Mouse (Mus musculus) stomach, embryonic 16.5 days (tissue): Measurements from ENCODE around the gene Ripply2. TPM values are rescaled to one million over a fixed set of nuclear protein-coding genes. Genes with fewer than 3 reads are reported as not detected.
"Not testable (repeated sequence)": the region's sequence is repeated elsewhere in the genome, so short reads cannot be mapped to it uniquely, and the experiment has no call there.

Experiments used
- ATAC-seq: fragments of 200-750 bp; cut with Nextera tagmentation; 2 replicates; pipeline ENCODE4 v1.8.0; 2017; ENCODE audit warnings: moderate number of reproducible peaks, moderate TSS enrichment; ENCODE audit not compliant: insufficient read depth, low FRiP score
- H3K27ac ChIP-seq: fragments of 300-500 bp; sonication (generic); 2 replicates; pipeline ENCODE4 v1.5.1; 2014; ENCODE audit warnings: low read length
- H3K27me3 ChIP-seq: fragments of 300-500 bp; sonication (generic); 2 replicates; pipeline ENCODE4 v1.6.1; 2014; ENCODE audit warnings: low read length, control low read depth, mixed read lengths; ENCODE audit not compliant: control insufficient read depth, insufficient read depth
- H3K36me3 ChIP-seq: fragments of 300-500 bp; sonication (generic); 2 replicates; pipeline ENCODE4 v1.6.1; 2014; ENCODE audit warnings: low read length; ENCODE audit not compliant: control insufficient read depth, insufficient read depth
- H3K4me1 ChIP-seq: fragments of 300-500 bp; sonication (generic); 2 replicates; pipeline ENCODE4 v1.6.1; 2014; ENCODE audit warnings: low read length, control low read depth, mixed read lengths; ENCODE audit not compliant: control insufficient read depth, insufficient read depth
- H3K4me2 ChIP-seq: fragments of 300-500 bp; sonication (generic); 2 replicates; pipeline ENCODE4 v1.6.1; 2014; ENCODE audit warnings: low read depth, low read length, mixed read lengths
- H3K4me3 ChIP-seq: fragments of 300-500 bp; sonication (generic); replicated peaks from 2 replicates; pipeline ENCODE4 v1.5.1; 2014; ENCODE audit warnings: mild to moderate bottlenecking, low read length
- H3K9ac ChIP-seq: fragments of 300-500 bp; sonication (generic); 2 replicates; pipeline ENCODE4 v1.6.1; 2014; ENCODE audit warnings: low read length
- H3K9me3 ChIP-seq: fragments of 300-500 bp; sonication (generic); replicated peaks from 2 replicates; pipeline ENCODE4 v1.6.1; 2016; ENCODE audit warnings: low read length, control low read depth; ENCODE audit not compliant: control insufficient read depth
- WGBS: fragments of 180-500 bp; shearing (Covaris S2); extraction: QIAGEN DNeasy Blood & Tissue Kit; methylation state at CpG from one replicate; pipeline ENCODE4 v1.1.7; 2014; 5-methylcytosine and 5-hydroxymethylcytosine counted together
- polyA plus RNA-seq: library from polyadenylated mRNA; unstranded; fragments of >200 nt; fragmentation: Nextera tagmentation; extraction: Ambion mirVana; gene quantifications from 2 replicates; pipeline ENCODE4 v1.2.1, GENCODE M21; 2015

Ripply2 gene
- polyA plus RNA-seq: 0.31 TPM in 1 of 2 replicates, not detected in the other

DNA sequence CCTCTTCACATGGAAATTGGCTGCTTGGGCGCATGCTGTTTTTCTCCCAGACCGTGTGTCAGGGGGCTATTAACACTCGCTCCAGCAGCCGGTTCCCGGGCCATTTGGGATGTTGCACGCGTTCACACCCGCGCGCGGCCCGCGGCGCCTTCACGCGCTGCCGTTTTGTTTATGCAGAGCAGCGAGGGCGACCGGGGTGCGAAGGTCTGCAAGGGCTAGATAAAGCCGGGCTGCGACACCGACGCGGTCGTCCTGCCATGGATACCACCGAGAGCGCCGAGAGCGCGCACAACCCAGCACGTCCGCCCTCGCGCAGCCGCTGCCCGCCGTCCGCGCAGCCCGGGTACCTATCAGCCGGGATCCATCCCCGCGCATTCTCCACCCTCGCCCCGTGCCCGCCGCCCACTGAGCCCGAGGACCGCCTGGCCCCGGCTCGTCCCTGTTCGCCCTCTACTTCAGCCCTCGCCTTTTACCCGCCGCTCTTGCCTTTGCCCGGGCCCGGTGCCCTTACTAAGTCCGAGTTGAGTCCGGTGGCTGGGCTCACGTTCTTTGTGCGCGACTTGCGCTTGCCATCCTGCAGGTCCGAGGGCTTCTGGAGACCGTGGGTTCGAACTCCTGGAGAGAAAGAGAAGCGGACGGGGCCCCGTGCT lies at the start of gene Ripply2:
Gene Ripply2, plus strand, starts transcription at position 250 of the 650 bp plus-strand sequence.
- peak within 1 kb of the TSS; percentile 42 for H3K4me3 ChIP-seq
- peaks cover 8% of the 10 kb centered on the region for H3K4me1 ChIP-seq
- ATAC-seq: no peak
- no peak within 1 kb of the TSS for H3K27ac ChIP-seq
- peak within 1 kb of the TSS; percentile 26; the same call in 1 of the 2 replicates for H3K9ac ChIP-seq
- peak within 1 kb of the TSS; percentile 66 for H3K4me2 ChIP-seq
- no peaks in the 10 kb centered on the region for H3K36me3 ChIP-seq
- H3K9me3 ChIP-seq: no peaks in the 10 kb centered on the region
- WGBS: under 1% methylated on average over 71 of the region's 71 CpGs
- peaks cover 46% of the 10 kb centered on the region for H3K27me3 ChIP-seq

DNA sequence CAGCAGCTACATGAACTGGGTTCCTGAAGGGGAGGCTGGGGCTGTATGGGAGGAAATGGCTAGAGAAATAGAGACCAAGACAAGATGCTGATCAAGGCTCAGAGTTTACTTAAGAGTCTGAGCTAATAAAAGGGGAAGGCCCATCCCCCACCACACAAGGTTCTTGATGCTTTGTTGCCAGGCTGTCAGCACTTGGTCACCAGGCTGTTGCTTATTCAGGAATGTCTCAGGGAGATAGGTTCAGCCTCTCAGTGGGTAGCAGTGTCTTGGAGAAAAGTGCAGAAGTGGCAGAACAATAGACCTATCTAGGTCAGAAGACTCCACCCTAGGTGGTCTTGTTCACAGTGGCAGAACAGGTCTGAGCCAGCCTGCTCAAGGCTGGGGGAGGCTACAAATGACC lies 42.9 kb upstream of the Ripply2 start:
- not testable (repeated sequence) for H3K4me2 ChIP-seq, H3K9me3 ChIP-seq, H3K4me1 ChIP-seq, H3K4me3 ChIP-seq, H3K9ac ChIP-seq, H3K27ac ChIP-seq, H3K36me3 ChIP-seq, H3K27me3 ChIP-seq, ATAC-seq

DNA sequence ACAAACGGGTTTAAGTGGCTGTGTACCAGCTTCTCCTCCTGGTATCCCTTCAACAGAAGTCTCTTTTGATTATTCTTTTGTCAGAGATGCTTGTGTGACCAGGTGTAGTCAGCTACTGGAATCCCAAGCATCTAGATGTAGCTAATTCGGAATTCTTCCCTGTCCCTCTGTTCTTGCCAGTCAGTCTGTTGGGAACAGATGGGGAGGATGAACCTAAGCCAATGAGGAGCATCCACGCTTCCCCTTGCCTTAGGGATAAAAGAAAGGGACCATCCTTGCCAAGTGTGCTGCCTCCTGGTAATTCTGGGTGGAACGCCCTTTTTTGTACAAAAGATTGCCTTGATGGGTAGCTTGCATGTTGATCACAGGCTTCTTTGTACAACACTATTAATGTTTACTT lies 41.8 kb upstream of the Ripply2 start:
- Histone ChIP-seq H3K4me1 (no peaks in the 10 kb centered on the region), H3K9ac (no peak overlapping the region), H3K4me2 (no peak overlapping the region), H3K4me3 (no peak overlapping the region), H3K27ac (no peak overlapping the region), H3K9me3 (no peaks in the 10 kb centered on the region), H3K36me3 (no peaks in the 10 kb centered on the region), H3K27me3 (no peaks in the 10 kb centered on the region)
- ATAC-seq: no peak
- 60% methylated on average over 4 of the region's 4 CpGs for WGBS

DNA sequence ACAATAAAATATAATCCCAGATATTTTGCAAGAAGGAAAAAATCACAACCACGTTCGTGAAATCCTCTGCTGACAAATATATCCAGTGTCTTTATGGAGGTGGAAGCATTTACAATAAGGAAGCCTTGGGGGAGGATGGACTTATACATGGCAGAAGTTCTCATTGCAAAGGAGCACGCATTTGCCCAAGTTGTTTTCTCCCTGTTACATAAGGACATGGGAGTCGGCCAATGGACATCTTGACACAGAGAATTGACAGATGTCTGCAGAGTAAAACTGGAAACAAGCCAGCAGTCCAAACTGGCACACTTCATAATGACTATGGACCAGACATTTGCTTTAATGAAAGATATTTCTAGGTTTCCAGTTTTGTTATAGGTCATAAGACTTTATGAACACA lies 38.4 kb upstream of the Ripply2 start:
- H3K4me1 ChIP-seq: no peaks in the 10 kb centered on the region
- no peak overlapping the region for H3K4me3 ChIP-seq
- no peaks in the 10 kb centered on the region for H3K27me3 ChIP-seq
- no peak for ATAC-seq
- no peak overlapping the region for H3K9ac ChIP-seq
- H3K4me2 ChIP-seq: no peak overlapping the region
- 78% methylated on average over 4 of the region's 4 CpGs for WGBS
- H3K9me3 ChIP-seq: no peaks in the 10 kb centered on the region
- H3K27ac ChIP-seq: no peak overlapping the region
- no peaks in the 10 kb centered on the region for H3K36me3 ChIP-seq

DNA sequence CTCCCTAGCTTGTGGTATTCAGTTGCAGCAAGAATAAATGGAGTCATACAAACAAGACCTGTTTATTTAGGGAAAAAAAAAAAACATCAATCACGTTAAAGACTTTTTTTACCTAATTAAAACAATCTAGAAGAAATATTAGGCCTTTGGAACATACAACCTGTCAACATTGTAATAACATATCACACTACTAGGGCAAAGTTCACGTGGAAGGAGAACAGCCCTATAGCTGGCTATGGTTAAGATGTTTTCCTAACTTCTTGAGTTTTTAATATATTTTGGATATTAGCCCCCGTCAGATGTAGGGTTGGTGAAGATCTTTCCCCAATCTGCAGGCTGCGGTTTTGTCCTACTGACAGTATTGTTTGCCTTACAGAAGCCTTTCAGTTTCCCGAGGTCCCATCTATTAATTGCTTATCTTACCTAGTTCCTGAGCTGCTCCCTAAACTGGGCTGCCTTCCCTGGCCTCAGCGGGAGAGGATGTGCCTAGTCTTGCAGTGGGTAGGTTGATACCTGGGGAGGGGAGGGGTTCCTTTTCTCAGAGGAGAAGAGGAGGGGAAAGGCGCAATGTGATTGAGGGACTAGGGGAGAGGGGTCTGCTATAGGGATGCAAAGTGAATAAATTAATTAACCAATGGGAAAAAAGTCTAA lies 37.0 kb upstream of the Ripply2 start:
- no peak overlapping the region for H3K4me3 ChIP-seq
- no peak for ATAC-seq
- H3K27ac ChIP-seq: no peak overlapping the region
- H3K36me3 ChIP-seq: no peaks in the 10 kb centered on the region
- no peaks in the 10 kb centered on the region for H3K9me3 ChIP-seq
- no peaks in the 10 kb centered on the region for H3K4me1 ChIP-seq
- H3K27me3 ChIP-seq: no peaks in the 10 kb centered on the region
- 37% methylated on average over 7 of the region's 7 CpGs for WGBS
- no peak overlapping the region for H3K9ac ChIP-seq
- H3K4me2 ChIP-seq: no peak overlapping the region

DNA sequence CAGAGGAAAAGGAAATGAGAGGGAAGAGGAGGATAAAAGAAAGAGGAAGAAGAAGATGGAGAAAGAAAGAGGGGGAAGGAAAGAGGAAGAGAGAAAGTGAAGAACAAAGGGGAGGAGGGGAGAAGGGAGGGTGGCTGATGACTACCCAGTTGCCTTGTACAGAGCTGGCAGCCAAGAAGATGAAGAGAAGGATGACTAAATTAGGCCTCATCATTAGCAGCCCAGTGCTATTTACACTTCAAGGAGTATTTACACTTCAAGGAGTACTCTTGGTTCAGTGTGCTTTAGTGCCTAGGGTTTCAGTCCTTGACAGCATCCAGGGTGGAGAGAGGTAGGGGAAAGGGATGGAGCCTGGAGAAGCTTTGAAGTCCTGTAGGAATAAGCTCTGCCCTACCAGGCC lies 35.3 kb upstream of the Ripply2 start:
- Histone ChIP-seq H3K27ac (no peak overlapping the region), H3K9ac (no peak overlapping the region), H3K4me1 (no peaks in the 10 kb centered on the region), H3K9me3 (no peaks in the 10 kb centered on the region), H3K27me3 (no peaks in the 10 kb centered on the region), H3K4me3 (no peak overlapping the region), H3K4me2 (no peak overlapping the region), H3K36me3 (no peaks in the 10 kb centered on the region)
- no peak for ATAC-seq

DNA sequence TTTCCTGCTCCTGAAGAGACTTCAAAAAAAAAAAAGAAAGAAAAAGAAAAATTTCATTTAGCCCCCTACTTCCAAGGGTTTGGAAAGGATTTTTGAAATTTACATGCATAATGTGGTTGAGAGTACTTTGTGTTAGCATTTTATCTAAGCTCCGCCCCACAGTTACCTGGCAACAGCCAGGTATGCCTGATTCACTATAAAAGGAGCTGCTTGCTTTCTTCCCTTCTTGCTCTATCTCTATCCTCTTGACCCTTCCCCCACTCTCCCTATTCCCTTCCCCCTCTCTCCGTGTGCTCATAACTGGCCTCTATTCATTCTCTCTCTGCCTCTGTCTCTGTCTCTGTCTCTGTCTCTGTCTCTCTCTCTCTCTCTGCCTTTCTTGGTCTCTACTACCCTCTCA lies 34.4 kb upstream of the Ripply2 start:
- Histone ChIP-seq H3K4me1 (no peaks in the 10 kb centered on the region), H3K4me2 (no peak overlapping the region), H3K27me3 (no peaks in the 10 kb centered on the region), H3K27ac (no peak overlapping the region), H3K9ac (no peak overlapping the region), H3K9me3 (no peaks in the 10 kb centered on the region), H3K36me3 (no peaks in the 10 kb centered on the region), H3K4me3 (no peak overlapping the region)
- 50% methylated on average over 2 of the region's 2 CpGs for WGBS
- ATAC-seq: no peak

DNA sequence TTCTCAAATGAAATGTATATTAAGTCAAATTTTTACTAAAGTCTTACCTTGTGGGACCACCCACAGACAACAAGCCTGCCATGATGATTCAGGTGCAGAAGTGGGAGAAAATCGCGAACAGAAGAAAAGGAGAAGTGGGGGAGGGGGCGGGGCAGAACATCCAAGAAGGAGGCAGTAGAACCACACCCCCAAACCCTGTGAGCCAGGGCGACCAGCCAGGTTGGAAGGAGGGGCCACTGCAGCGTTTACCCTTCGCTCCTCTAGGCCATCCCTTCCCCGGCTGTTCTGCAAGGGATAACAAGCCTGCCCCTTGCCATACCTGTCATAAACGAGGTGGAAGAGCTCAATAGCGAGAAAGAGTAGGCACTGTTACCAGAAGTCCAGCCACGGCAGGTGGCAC lies 33.8 kb upstream of the Ripply2 start:
- Histone ChIP-seq H3K9ac (no peak overlapping the region), H3K9me3 (no peaks in the 10 kb centered on the region), H3K27me3 (no peaks in the 10 kb centered on the region), H3K4me1 (no peaks in the 10 kb centered on the region), H3K4me3 (no peak overlapping the region), H3K36me3 (no peaks in the 10 kb centered on the region), H3K4me2 (no peak overlapping the region), H3K27ac (no peak overlapping the region)
- ATAC-seq: no peak; the same call in 1 of the 2 replicates
- 15% methylated on average over 10 of the region's 10 CpGs for WGBS

DNA sequence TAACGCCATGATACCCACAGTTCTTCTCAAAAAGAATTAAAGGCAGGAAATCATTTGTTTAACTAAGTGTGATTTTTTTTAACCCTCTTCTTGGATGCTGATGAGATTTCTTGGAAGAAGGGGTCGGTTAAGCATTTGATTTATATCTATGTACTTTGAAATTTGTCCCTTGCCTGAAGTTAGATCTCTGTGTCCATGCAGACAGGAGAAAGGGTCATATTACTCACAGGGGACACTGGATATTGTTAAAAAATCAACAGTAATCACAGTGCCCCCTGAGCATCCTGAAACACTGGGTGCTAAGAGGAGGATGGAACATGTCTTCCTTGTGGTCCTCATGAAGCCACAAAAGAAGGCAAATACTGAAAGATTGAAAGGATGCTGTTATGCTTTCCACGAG lies 30.8 kb upstream of the Ripply2 start:
- no peak overlapping the region for H3K27ac ChIP-seq
- H3K4me3 ChIP-seq: no peak overlapping the region
- ATAC-seq: no peak
- H3K4me2 ChIP-seq: no peak overlapping the region
- H3K27me3 ChIP-seq: no peaks in the 10 kb centered on the region
- H3K9ac ChIP-seq: no peak overlapping the region
- no peaks in the 10 kb centered on the region for H3K9me3 ChIP-seq
- H3K36me3 ChIP-seq: no peaks in the 10 kb centered on the region
- no peaks in the 10 kb centered on the region for H3K4me1 ChIP-seq
- WGBS: 58% methylated on average over 3 of the region's 3 CpGs
